In the genomic region with DNA sequence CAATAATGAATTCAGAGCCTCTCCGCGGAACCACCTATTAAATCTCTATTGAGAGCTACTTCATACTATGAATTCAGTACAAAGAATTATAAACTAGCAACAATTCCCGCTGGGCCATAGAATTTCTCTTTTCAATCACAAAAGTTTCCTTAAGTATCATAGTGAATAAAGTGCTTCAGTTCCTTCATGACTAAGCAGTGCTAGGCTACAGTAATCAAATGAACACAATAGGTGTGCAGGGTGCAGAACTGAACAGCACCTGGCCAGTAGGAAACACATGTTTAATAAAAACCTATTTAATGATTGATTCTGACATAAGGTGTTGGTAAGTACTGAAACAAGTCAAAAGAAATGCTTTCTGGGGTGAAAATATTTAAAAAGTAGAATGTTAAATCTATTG, we compare ENCODE assay signal across 22 mouse cellular contexts. TPM values are rescaled to one million over a fixed set of nuclear protein-coding genes. Genes with fewer than 3 reads are reported as not detected.
DNase-seq lines count a peak whose midpoint lies in the region; ATAC-seq and TF ChIP-seq lines count a peak whose summit lies in the region.
"Had no signal": no experiment of that assay in that cellular context is flagged by ENCODE, and none has a peak within 500 bp of the region (broad histone marks: within the 10 kb centered on the region; RNA-seq: fewer than 3 reads in every experiment).

No protein-coding gene starts in this region.

- no peak for TF ChIP-seq CTCF in brain, embryonic 14.5 days (IDR thresholded peaks at IDR 0.05; ENCODE audit: borderline replicate concordance, extremely low read depth, insufficient read depth, insufficient read length)

- H3K4me1 ChIP-seq in midbrain, embryonic 14.5 days (ENCODE audit: control insufficient read depth, insufficient read depth, low read length) = no peaks in the 10 kb centered on the region
- H3K4me1 ChIP-seq in midbrain, embryonic 11.5 days (ENCODE audit: control insufficient read depth, insufficient read depth, low read length) = no peaks in the 10 kb centered on the region
- H3K4me1 ChIP-seq in forebrain, embryonic 15.5 days = peaks cover 6% of the 10 kb centered on the region
- H3K4me1 ChIP-seq in intestine, embryonic 15.5 days (replicated peaks) = no peaks in the 10 kb centered on the region
- H3K4me1 ChIP-seq: embryonic facial prominence, embryonic 12.5 days; hindbrain, embryonic 12.5 days; hindbrain, embryonic 15.5 days had no signal

- no peak overlapping the region for H3K27ac ChIP-seq in midbrain, embryonic 14.5 days (replicated peaks; ENCODE audit: low read depth, low read length)
- no peak overlapping the region for H3K27ac ChIP-seq in midbrain, embryonic 11.5 days (ENCODE audit: low read depth, low read length)
- H3K27ac ChIP-seq in forebrain, embryonic 15.5 days (replicated peaks) = 0 out of 2 replicates have a peak overlapping the region, but pooled peaks have one; percentile 41
- no peak overlapping the region for H3K27ac ChIP-seq in intestine, embryonic 15.5 days
- H3K27ac ChIP-seq: embryonic facial prominence, embryonic 12.5 days; embryonic facial prominence, embryonic 15.5 days; gastrocnemius, adult 2 months; hindbrain, embryonic 12.5 days; hindbrain, embryonic 15.5 days had no signal

- no peaks in the 10 kb centered on the region for H3K27me3 ChIP-seq in midbrain, embryonic 14.5 days (ENCODE audit: control insufficient read depth, insufficient read depth, low read length)
- no peaks in the 10 kb centered on the region for H3K27me3 ChIP-seq in midbrain, embryonic 11.5 days (ENCODE audit: control insufficient read depth, insufficient read depth, low read length)
- no peaks in the 10 kb centered on the region for H3K27me3 ChIP-seq in forebrain, embryonic 15.5 days
- H3K27me3 ChIP-seq in intestine, embryonic 15.5 days (replicated peaks) = no peaks in the 10 kb centered on the region
- H3K27me3 ChIP-seq: embryonic facial prominence, embryonic 12.5 days; embryonic facial prominence, embryonic 15.5 days; hindbrain, embryonic 12.5 days; hindbrain, embryonic 15.5 days had no signal

- 61% methylated on average over 3 of the region's 3 CpGs for WGBS in midbrain, embryonic 14.5 days
- WGBS in midbrain, embryonic 11.5 days = 80% methylated on average over 3 of the region's 3 CpGs
- 46% methylated on average over 3 of the region's 3 CpGs for WGBS in forebrain, embryonic 15.5 days
- WGBS in intestine, embryonic 15.5 days = 94% methylated on average over 3 of the region's 3 CpGs

- H3K4me3 ChIP-seq in midbrain, embryonic 14.5 days (replicated peaks; ENCODE audit: low read depth, low read length) = no peak overlapping the region
- no peak overlapping the region for H3K4me3 ChIP-seq in midbrain, embryonic 11.5 days (ENCODE audit: low read depth, low read length)
- no peak overlapping the region for H3K4me3 ChIP-seq in forebrain, embryonic 15.5 days
- H3K4me3 ChIP-seq in intestine, embryonic 15.5 days (replicated peaks) = no peak overlapping the region
- H3K4me3 ChIP-seq: embryonic facial prominence, embryonic 12.5 days; embryonic facial prominence, embryonic 15.5 days; gastrocnemius, adult 2 months; hindbrain, embryonic 12.5 days; hindbrain, embryonic 15.5 days had no signal

- no peak overlapping the region for H3K4me2 ChIP-seq in midbrain, embryonic 14.5 days (ENCODE audit: low read length)
- H3K4me2 ChIP-seq in midbrain, embryonic 11.5 days = no peak overlapping the region
- no peak overlapping the region for H3K4me2 ChIP-seq in forebrain, embryonic 15.5 days (replicated peaks)
- H3K4me2 ChIP-seq in intestine, embryonic 15.5 days (replicated peaks) = no peak overlapping the region
- H3K4me2 ChIP-seq: embryonic facial prominence, embryonic 12.5 days; embryonic facial prominence, embryonic 15.5 days; heart, embryonic 11.5 days; hindbrain, embryonic 12.5 days; hindbrain, embryonic 15.5 days had no signal

- DNase-seq in midbrain, embryonic 14.5 days = peak; percentile 11
- DNase-seq in midbrain, embryonic 11.5 days (ENCODE audit: low spot score, missing footprints) = no peak
- peak; percentile 57 for DNase-seq in brain, embryonic 14.5 days (ENCODE audit: low read depth)
- DNase-seq in left cerebral cortex, postnatal 25 days (ENCODE audit: low spot score in 2 of 2) = no peak
- DNase-seq: adrenal gland, adult 8-10 months; adrenal gland, postnatal 25 days; cerebellum, adult 18-20 months; cerebellum, adult 9-10 months; cerebellum, postnatal 14 days; gastrocnemius, adult 2 months; gastrocnemius, postnatal 14 days; heart, adult 11 months; kidney, adult 11 months had no signal

- no peak overlapping the region for H3K9ac ChIP-seq in midbrain, embryonic 14.5 days (replicated peaks; ENCODE audit: low read length)
- no peak overlapping the region for H3K9ac ChIP-seq in midbrain, embryonic 11.5 days (ENCODE audit: low read length)
- H3K9ac ChIP-seq in forebrain, embryonic 15.5 days (replicated peaks) = no peak overlapping the region
- H3K9ac ChIP-seq in intestine, embryonic 15.5 days = no peak overlapping the region
- H3K9ac ChIP-seq: embryonic facial prominence, embryonic 12.5 days; embryonic facial prominence, embryonic 15.5 days; hindbrain, embryonic 12.5 days; hindbrain, embryonic 15.5 days had no signal

- TF ChIP-seq POLR2A in brain, embryonic 14.5 days (IDR thresholded peaks at IDR 0.05; ENCODE audit: borderline replicate concordance, extremely low read depth, insufficient read depth, insufficient read length, poor library complexity, severe bottlenecking) = no peak

- intact Hi-C loops in left cerebral cortex, postnatal 25 days (cut with DNase I) = loop anchor here (10.0 kb wide), 1 partner anchor 483 kb away; no protein-coding TSS in a partner anchor

- ATAC-seq in midbrain, embryonic 14.5 days (ENCODE audit: low FRiP score, low TSS enrichment) = no peak
- ATAC-seq in midbrain, embryonic 11.5 days (ENCODE audit: low FRiP score) = no peak
- ATAC-seq in forebrain, embryonic 15.5 days (replicated peaks) = 0 out of 2 replicates have a peak, but pooled peaks have one; percentile 41
- ATAC-seq in intestine, embryonic 15.5 days = no peak
- ATAC-seq: activated CD4-positive, CD25-positive, alpha-beta regulatory T cell, adult 4 months; CD4-positive, CD25-positive, alpha-beta regulatory T cell, adult 4 months had no signal

- no peaks in the 10 kb centered on the region for H3K36me3 ChIP-seq in midbrain, embryonic 14.5 days (ENCODE audit: control insufficient read depth, insufficient read depth, low read length)
- H3K36me3 ChIP-seq in midbrain, embryonic 11.5 days (ENCODE audit: control insufficient read depth, insufficient read depth, low read length) = no peaks in the 10 kb centered on the region
- no peaks in the 10 kb centered on the region for H3K36me3 ChIP-seq in forebrain, embryonic 15.5 days
- H3K36me3 ChIP-seq in intestine, embryonic 15.5 days = no peaks in the 10 kb centered on the region
- H3K36me3 ChIP-seq: embryonic facial prominence, embryonic 12.5 days; embryonic facial prominence, embryonic 15.5 days; hindbrain, embryonic 12.5 days had no signal

- H3K9me3 ChIP-seq in midbrain, embryonic 14.5 days (ENCODE audit: control insufficient read depth, low read length) = no peaks in the 10 kb centered on the region
- no peaks in the 10 kb centered on the region for H3K9me3 ChIP-seq in midbrain, embryonic 11.5 days (ENCODE audit: control insufficient read depth, low read length)
- H3K9me3 ChIP-seq in forebrain, embryonic 15.5 days = no peaks in the 10 kb centered on the region
- H3K9me3 ChIP-seq in intestine, embryonic 15.5 days = no peaks in the 10 kb centered on the region
- H3K9me3 ChIP-seq: embryonic facial prominence, embryonic 12.5 days; embryonic facial prominence, embryonic 15.5 days; hindbrain, embryonic 12.5 days; hindbrain, embryonic 15.5 days had no signal

RNA-seq across cellular contexts. Expression of gene Cacybp, which starts 19.4 kb away (rescaled TPM):
- 275 and 317 TPM in 2 replicates for polyA plus RNA-seq in midbrain, embryonic 14.5 days (2014; fragmentation: Nextera tagmentation; extraction: Ambion mirVana)
- polyA plus RNA-seq in midbrain, embryonic 11.5 days (2014; fragmentation: Nextera tagmentation; extraction: Ambion mirVana) = 342 and 356 TPM in 2 replicates
- 66.6 and 75.1 TPM in 2 replicates for polyA plus RNA-seq in brain, embryonic 14.5 days (2012; rRNA removed)
- polyA plus RNA-seq in forebrain, embryonic 15.5 days (2015; fragmentation: Nextera tagmentation; extraction: Ambion mirVana) = 284 and 296 TPM in 2 replicates
- total RNA-seq in left cerebral cortex, postnatal 25 days (2021) = 10 to 100 TPM; 88.4 to 96.7 TPM
- 199 and 235 TPM in 2 replicates for polyA plus RNA-seq in intestine, embryonic 15.5 days (2015; fragmentation: Nextera tagmentation; extraction: Ambion mirVana)

RNA-seq across cellular contexts. Expression of gene Mrps14, which starts 37.1 kb away (rescaled TPM):
- polyA plus RNA-seq in midbrain, embryonic 14.5 days (2014; fragmentation: Nextera tagmentation; extraction: Ambion mirVana) = 144 and 151 TPM in 2 replicates
- polyA plus RNA-seq in midbrain, embryonic 11.5 days (2014; fragmentation: Nextera tagmentation; extraction: Ambion mirVana) = 254 and 258 TPM in 2 replicates
- polyA plus RNA-seq in brain, embryonic 14.5 days (2012; rRNA removed) = 33.9 and 50.0 TPM in 2 replicates
- 178 and 182 TPM in 2 replicates for polyA plus RNA-seq in forebrain, embryonic 15.5 days (2015; fragmentation: Nextera tagmentation; extraction: Ambion mirVana)
- total RNA-seq in left cerebral cortex, postnatal 25 days (2021) = 10 to 100 TPM; 64.3 to 76.7 TPM
- 295 and 314 TPM in 2 replicates for polyA plus RNA-seq in intestine, embryonic 15.5 days (2015; fragmentation: Nextera tagmentation; extraction: Ambion mirVana)

Comparison
In these comparisons a context has a peak if more than half of its experiments do, and no peak if none do; other contexts are left out.
1. DNase-seq: peak in midbrain, embryonic 14.5 days (single experiment) and brain, embryonic 14.5 days (single experiment); none in midbrain, embryonic 11.5 days (single experiment) and left cerebral cortex, postnatal 25 days (0 of 2).